Mouse (Mus musculus): Measurements from ENCODE around the gene Ror1. TPM values are rescaled to one million over a fixed set of nuclear protein-coding genes. Genes with fewer than 3 reads are reported as not detected.

Ror1 gene
- total RNA-seq, 2 experiments from 2014 or later, result 6.1 to 7.0 TPM

- TF ChIP-seq CTCF (conservative IDR thresholded peaks at IDR 0.05), result no peak
- no peak overlapping the region for H3K27ac ChIP-seq
- peak in 1 of 2 experiments; percentile 17 for DNase-seq (ENCODE audit: low spot score in 2 of 2)
- no peak overlapping the region for H3K4me3 ChIP-seq
Observed at GRCm38 (mm10) chr4:100181676-100182075, 86.1 kb downstream of the Ror1 start.

- Histone ChIP-seq H3K27ac (no peak overlapping the region), H3K4me3 (no peak overlapping the region)
- TF ChIP-seq CTCF (conservative IDR thresholded peaks at IDR 0.05), result no peak
- DNase-seq (ENCODE audit: low spot score in 2 of 2), result no peak
Observed at GRCm38 (mm10) chr4:100186781-100187180, 91.2 kb downstream of the Ror1 start.

- H3K4me3 ChIP-seq, result no peak overlapping the region
- no peak for TF ChIP-seq CTCF (conservative IDR thresholded peaks at IDR 0.05)
- no peak for DNase-seq (ENCODE audit: low spot score in 2 of 2)
- no peak overlapping the region for H3K27ac ChIP-seq
Observed at GRCm38 (mm10) chr4:100187563-100188200, 92.1 kb downstream of the Ror1 start.

- 0 out of 2 replicates have a peak overlapping the region, but pooled peaks have one; percentile 33 for H3K27ac ChIP-seq
- no peak for DNase-seq (ENCODE audit: low spot score in 2 of 2)
- no peak for TF ChIP-seq CTCF (conservative IDR thresholded peaks at IDR 0.05)
- H3K4me3 ChIP-seq, result no peak overlapping the region
Observed at GRCm38 (mm10) chr4:100188201-100188699, 92.7 kb downstream of the Ror1 start.

GRCm38 (mm10) chr4:100191483-100191882 is 95.9 kb downstream of the Ror1 start:
- no peak overlapping the region for H3K4me3 ChIP-seq
- no peak for DNase-seq (ENCODE audit: low spot score in 2 of 2)
- no peak for TF ChIP-seq CTCF (conservative IDR thresholded peaks at IDR 0.05)
- no peak overlapping the region for H3K27ac ChIP-seq

GRCm38 (mm10) chr4:100194136-100194535 is 98.5 kb downstream of the Ror1 start:
- H3K27ac ChIP-seq, result peak overlapping the region; percentile 85
- no peak overlapping the region for H3K4me3 ChIP-seq
- peak in 1 of 2 experiments; percentile 30 for DNase-seq (ENCODE audit: low spot score in 2 of 2)
- no peak for TF ChIP-seq CTCF (conservative IDR thresholded peaks at IDR 0.05)

GRCm38 (mm10) chr4:100196255-100196793 is 100.7 kb downstream of the Ror1 start:
- H3K27ac ChIP-seq, result no peak overlapping the region
- TF ChIP-seq CTCF (conservative IDR thresholded peaks at IDR 0.05), result no peak
- H3K4me3 ChIP-seq, result no peak overlapping the region
- no peak for DNase-seq (ENCODE audit: low spot score in 2 of 2)

GRCm38 (mm10) chr4:100198275-100198674 is 102.7 kb downstream of the Ror1 start:
- no peak for DNase-seq (ENCODE audit: low spot score in 2 of 2)
- TF ChIP-seq CTCF (conservative IDR thresholded peaks at IDR 0.05), result no peak
- Histone ChIP-seq H3K27ac (no peak overlapping the region), H3K4me3 (no peak overlapping the region)

GRCm38 (mm10) chr4:100201322-100201721 is 105.7 kb downstream of the Ror1 start:
- DNase-seq (ENCODE audit: low spot score in 2 of 2), result no peak
- Histone ChIP-seq H3K4me3 (no peak overlapping the region), H3K27ac (no peak overlapping the region)
- no peak for TF ChIP-seq CTCF (conservative IDR thresholded peaks at IDR 0.05)

GRCm38 (mm10) chr4:100203066-100203465 is 107.5 kb downstream of the Ror1 start:
- no peak for TF ChIP-seq CTCF (conservative IDR thresholded peaks at IDR 0.05)
- DNase-seq (ENCODE audit: low spot score in 2 of 2), result no peak
- Histone ChIP-seq H3K4me3 (no peak overlapping the region), H3K27ac (no peak overlapping the region)

GRCm38 (mm10) chr4:100203688-100204087 is 108.1 kb downstream of the Ror1 start:
- no peak overlapping the region for H3K27ac ChIP-seq
- TF ChIP-seq CTCF (conservative IDR thresholded peaks at IDR 0.05), result no peak
- H3K4me3 ChIP-seq, result no peak overlapping the region
- no peak for DNase-seq (ENCODE audit: low spot score in 2 of 2)

GRCm38 (mm10) chr4:100204381-100204780 is 108.8 kb downstream of the Ror1 start:
- Histone ChIP-seq H3K4me3 (no peak overlapping the region), H3K27ac (no peak overlapping the region)
- no peak for TF ChIP-seq CTCF (conservative IDR thresholded peaks at IDR 0.05)
- no peak for DNase-seq (ENCODE audit: low spot score in 2 of 2)

- Histone ChIP-seq H3K4me3 (no peak overlapping the region), H3K27ac (no peak overlapping the region)
- no peak for TF ChIP-seq CTCF (conservative IDR thresholded peaks at IDR 0.05)
- no peak for DNase-seq (ENCODE audit: low spot score in 2 of 2)
Observed at GRCm38 (mm10) chr4:100208081-100208480, 112.5 kb downstream of the Ror1 start.

GRCm38 (mm10) chr4:100209106-100209505 is 113.5 kb downstream of the Ror1 start:
- no peak for TF ChIP-seq CTCF (conservative IDR thresholded peaks at IDR 0.05)
- peak overlapping the region; percentile 49; the same call in 1 of the 2 replicates for H3K27ac ChIP-seq
- DNase-seq (ENCODE audit: low spot score in 2 of 2), result no peak
- no peak overlapping the region for H3K4me3 ChIP-seq

Measured in layer of hippocampus, adult 2 months (tissue).